Comparison of ENCODE assay signal across 14 mouse cellular contexts in the genomic region with DNA sequence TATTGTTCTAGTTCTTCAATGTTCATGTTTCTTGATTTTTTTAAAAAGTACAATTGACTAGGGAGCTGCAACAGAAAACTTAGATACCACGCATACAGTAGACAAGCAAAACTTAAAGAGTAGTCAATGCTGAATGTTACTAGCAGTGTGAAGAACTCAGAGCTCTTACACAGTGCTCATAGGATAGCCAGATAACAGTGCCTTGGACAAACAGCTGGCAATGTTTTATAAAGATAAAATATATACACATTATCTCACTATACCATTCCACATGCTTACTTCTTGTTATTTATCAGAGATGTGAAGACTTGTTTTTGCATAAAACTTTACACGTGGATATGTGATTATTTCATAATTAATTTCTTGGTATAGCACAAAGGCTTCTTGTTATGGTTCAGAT. TPM values are rescaled to one million over a fixed set of nuclear protein-coding genes. Genes with fewer than 3 reads are reported as not detected.
"Had no signal": no experiment of that assay in that cellular context is flagged by ENCODE, and none has a peak within 500 bp of the region (broad histone marks: within the 10 kb centered on the region; RNA-seq: fewer than 3 reads in every experiment).

No protein-coding gene starts in this region.

- H3K27ac ChIP-seq: kidney, postnatal 0 days; layer of hippocampus, adult 2 months; limb, embryonic 12.5 days; midbrain, embryonic 13.5 days; stomach, postnatal 0 days had no signal

- H3K4me2 ChIP-seq: limb, embryonic 12.5 days; midbrain, embryonic 13.5 days had no signal

- H3K36me3 ChIP-seq: limb, embryonic 12.5 days; midbrain, embryonic 13.5 days had no signal

- H3K27me3 ChIP-seq: midbrain, embryonic 13.5 days had no signal

- H3K9me3 ChIP-seq: limb, embryonic 12.5 days; midbrain, embryonic 13.5 days had no signal

- H3K4me3 ChIP-seq: layer of hippocampus, adult 2 months; limb, embryonic 12.5 days; midbrain, embryonic 13.5 days had no signal

- H3K4me1 ChIP-seq: limb, embryonic 12.5 days; midbrain, embryonic 13.5 days had no signal

- DNase-seq: kidney, adult 8-10 months; kidney, postnatal 4 days; lung, postnatal 36 days; right cerebral cortex, adult 18-20 months; right cerebral cortex, postnatal 25 days had no signal

- ATAC-seq: intestine, postnatal 0 days; midbrain, embryonic 13.5 days had no signal

- H3K9ac ChIP-seq: limb, embryonic 12.5 days; midbrain, embryonic 13.5 days had no signal

RNA-seq across cellular contexts. Expression of a gene that starts 26.6 kb away (rescaled TPM):
- total RNA-seq: liver, adult 2 months; megakaryocyte progenitor cell, adult 5-6 weeks had no signal
- polyA plus RNA-seq: liver, adult 2 months; small intestine, adult 2 months had no signal
